Mouse (Mus musculus) thymus, postnatal 36 days (tissue): Measurements from ENCODE around the gene N4bp2.

Experiments used
- DNase-seq, 2 experiments: peaks; one replicate each; pipeline ENCODE4 v3.0.0; 2022; ENCODE audit warnings: mixed read lengths in 2 of 2

Gene N4bp2

DNA sequence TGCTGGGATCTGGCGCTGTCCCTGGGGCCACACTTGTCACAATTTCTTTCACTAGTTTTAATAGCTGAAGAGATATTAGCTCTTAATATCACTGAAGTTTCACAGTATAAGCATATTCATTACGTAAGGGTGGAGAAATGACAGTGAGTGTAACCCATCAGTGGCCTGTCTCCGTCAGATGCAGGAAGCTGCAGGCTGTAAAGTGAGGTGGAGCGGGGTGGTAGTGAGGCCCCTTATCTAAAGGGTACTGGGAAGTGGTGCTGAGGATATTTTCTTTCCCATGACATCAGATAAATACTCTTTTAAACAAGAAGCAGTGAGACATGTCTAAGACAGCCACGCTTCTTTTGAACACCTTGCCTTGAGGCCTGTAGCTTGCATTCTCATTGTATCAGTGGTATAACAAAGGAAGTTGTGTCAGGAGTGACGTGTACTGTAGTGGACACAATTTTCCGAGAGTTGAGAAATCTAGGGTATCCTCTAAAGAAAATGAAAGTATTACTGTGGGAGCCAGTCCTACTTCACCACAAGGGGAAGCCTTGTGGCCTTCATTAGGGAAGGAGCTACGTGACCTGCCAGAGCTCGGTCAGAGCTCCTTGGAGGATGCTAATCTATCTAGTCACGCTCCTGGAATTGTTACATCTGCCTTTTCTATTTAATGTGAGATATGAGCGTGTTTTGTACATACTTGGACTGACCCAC lies 68.7 kb downstream of the N4bp2 start:
- DNase-seq, result no peak

DNA sequence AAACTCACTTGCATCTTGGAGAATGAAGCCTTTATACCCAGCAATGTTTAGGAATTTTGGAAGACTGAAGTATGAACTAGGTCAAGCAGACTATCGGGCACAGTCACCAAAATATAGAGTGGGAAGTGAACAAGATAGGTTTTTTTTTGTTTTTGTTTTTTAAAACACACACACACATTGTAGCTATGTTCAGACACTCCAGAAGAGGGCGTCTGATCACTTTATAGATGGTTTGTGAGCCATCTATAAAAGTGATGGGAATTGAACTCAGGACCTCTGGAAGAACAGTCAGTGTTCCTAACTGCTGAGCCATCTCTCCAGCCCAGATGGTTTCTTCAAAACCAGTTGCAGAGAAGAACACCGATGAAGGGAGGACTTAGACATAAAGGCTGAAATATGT lies 69.8 kb downstream of the N4bp2 start:
- DNase-seq, result no peak

DNA sequence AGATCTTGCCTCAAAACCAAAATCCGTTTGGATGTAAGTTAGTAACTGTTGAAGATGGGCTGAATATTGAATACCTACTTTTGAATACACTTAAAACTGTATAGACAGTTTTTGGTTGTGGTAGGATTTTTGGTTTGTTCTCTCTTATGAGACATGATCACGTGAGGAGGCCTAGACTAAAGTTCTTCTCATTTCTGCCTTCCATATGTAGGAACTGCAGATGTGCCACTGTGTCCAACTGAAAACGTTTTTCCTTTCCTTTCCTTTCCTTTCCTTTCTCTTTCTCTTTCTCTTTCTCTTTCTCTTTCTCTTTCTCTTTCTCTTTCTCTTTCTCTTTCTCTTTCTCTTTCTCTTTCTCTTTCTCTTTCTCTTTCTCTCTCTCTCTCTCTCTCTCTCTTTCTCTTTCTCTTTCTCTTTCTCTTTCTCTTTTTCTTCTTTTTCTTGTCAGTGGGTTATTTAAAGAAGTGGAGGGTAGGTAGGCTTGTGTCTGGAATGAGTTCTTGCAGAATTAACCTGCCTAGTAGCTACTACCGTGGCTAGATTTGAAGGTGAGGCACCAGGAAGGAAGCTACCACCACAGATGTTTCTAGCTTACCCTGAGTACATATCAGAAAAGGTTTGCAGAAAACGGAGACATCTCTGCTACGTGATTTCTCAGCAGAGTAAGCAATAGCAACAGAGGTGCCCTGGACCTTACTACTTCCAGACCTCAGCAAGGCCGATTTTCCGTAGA lies 70.6 kb downstream of the N4bp2 start:
- DNase-seq, result no peak

DNA sequence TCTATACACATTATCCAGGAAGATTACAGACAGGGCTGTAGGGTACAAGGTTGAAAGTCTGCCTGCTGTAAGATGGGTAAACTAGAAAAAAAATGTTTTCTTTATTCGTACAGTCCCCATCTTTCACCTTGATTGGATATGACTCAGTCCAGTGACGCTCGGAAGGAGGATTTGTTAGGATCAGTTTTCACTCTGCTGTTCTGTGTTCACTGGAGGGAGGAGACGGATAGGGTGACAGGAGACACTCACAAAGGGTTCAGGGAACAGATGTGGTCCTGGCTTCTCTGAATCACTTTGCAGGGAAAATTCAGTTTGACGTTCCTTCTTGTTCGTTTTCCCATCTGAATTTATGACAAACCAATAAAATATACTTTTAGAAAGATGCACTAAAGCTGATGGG lies 74.7 kb downstream of the N4bp2 start:
- no peak for DNase-seq

DNA sequence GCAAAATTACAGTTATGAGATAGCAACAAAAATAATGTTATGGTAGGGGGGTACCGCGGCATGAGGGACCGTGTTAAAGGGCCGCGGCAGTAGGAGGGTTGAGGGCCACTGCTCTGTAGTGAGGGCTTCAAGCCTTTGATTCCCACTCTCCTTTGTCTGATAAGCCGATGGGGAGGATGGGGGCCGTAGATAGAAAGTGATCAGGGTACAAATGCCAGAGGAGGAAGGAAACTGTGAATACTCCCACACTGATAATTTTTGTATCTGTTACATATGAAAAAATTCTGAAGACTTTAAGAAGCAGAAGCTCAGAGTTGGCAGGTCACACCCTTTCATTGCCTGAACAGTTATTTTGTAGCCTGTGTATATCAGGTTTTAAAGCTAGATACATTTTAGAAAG lies 79.6 kb downstream of the N4bp2 start:
- no peak for DNase-seq

DNA sequence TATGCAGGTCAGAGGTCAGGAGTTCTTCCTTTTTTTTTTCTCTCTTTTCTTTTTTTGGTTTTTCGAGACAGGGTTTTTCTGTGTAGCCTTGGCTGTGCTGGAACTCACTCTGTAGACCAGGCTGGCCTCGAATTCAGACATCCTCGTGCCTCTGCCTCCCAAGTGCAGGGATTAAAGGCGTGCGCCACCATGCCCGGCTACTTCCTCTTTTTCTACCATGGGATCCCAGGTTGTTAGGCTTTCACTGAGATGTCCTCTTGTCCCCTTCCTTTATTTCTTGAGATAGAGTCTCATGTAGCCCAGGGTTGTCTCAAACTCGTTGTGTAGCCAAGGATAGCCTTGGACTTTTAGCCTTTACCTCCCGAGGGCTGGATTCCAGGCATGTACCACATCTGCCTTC lies 83.2 kb downstream of the N4bp2 start:
- no peak for DNase-seq

DNA sequence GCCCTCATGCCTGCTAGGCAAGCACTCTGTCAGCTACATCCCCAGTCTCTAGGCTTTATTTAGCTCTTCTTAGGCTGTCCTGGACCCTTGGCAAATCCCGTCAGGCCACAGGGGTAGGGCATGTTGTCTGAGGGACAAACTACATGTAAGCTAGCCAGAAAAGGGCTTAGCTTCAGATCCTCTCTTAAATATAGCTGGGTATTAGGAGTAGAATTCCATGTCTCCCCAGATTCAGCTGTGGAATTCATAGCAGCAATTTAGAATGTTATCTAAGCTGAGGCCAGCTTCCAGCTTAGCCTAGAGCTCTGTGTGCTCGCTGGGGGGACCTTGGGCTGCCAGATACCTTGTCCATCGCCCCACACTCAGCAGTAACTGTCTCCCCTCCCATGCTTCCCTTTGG lies 83.6 kb downstream of the N4bp2 start:
- DNase-seq, result no peak

DNA sequence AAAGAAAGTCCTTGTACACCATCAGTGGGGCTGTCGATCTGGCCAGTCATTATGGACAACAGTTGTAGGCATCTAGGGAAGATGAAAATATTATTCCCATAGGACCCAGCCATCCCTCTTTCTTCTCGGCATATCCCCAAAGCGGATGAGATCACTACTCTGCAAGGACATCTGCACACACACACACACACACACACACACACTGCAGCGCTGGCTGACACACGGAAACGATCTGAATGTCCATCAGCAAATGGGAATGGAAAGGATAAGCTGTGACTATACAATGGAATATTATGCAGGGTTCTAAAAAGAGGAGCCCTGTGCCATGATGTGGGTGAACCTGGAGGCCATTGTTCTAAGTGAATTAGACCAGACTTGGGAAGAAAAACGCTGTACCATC lies 84.3 kb downstream of the N4bp2 start:
- DNase-seq, result no peak

DNA sequence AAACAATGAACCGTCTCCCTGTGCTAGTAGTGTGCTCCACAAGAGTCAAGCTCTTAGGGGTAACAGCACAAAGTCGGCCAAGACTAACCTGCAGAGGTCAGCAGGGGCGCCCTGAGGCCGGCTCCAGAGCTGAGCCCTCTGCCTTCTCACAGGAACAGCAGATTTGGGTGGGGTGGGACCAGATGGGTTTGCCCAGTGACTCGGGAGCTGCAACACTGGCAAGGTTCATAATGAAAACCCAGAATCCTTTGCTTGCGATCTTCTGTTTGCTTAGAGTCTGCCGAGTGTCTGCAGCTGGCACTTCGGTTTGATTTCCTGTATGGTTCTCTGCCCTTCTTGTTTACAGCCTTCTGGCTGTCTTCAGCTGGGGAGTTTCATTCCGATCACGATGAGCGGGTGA lies 87.4 kb downstream of the N4bp2 start:
- peak; percentile 78 to 87 for DNase-seq

DNA sequence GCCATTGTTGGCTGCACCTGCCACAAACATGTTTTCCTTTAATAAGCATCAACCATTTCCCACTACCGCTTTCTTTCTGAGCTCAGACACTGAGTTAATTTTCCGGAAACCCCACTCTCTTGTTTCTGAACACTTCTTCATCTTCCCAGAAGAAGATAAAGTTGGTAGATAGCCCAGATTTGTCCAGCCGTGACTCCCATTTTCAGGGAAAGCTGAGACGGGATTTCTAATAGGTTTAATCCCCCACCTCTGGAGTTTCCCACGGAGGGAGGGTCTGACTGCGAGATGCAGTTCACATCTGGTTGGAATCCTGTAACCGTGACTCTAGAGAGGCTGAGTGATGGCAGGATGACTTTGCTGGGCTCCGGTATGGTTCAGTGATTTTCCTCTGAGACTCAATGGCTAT lies 91.5 kb downstream of the N4bp2 start:
- DNase-seq, result no peak

DNA sequence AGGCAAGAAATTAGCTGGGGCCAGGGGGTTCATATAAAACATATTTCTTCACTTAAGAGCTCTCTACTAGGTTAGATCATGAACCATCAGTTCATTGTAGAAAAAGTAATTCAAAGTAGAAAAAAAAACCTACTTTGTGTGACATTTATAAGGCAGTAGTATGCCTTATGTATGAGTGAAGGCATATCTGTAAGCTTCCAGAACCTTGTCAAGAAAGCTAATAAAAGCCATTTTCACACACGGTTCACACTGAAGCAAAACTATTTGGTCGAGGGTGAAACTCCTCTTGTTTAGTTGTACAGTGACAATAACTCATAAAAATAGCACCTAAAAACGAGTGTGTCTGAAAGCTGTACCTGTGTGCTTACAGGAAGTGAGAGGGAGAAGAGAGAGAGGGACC lies 92.2 kb downstream of the N4bp2 start:
- no peak for DNase-seq

DNA sequence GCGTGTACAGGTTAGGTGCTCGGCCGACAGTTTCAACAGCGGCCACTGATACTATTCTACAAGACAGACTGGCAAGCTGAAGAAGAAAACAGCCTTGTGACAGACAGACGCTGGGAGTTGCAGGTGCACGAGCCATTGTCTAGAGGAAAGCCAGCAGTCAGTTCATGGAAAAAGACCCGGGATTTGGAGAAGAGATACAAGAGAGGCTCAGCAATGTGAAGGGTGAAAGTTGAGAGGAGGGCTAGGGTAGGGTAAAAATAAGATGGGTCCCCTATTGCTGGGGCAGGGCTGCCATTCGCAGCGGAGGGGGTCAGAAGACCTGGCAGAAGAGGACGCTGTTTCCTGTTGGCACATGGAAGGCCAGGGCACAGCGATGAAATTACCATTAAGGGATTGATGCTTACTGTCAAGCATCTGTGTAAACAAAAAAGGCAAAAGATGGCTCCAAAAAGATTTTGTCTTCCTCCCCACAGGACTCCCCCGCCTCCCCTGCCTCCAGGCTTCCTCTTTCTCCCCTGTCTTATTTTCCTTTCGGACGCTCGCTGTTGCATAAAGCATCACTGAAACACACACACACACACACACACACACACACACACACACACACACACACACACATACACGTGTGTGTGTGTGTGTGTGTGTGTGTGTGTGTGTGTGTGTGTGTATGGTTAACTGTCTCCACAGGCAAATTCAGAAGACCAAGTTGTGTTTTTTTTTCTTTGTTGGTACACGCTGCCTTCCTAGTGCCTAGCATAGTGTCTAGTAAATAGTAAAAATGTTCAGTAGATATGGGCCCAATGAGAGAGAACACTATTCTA lies 93.5 kb downstream of the N4bp2 start:
- peak; percentile 52 to 55 for DNase-seq

DNA sequence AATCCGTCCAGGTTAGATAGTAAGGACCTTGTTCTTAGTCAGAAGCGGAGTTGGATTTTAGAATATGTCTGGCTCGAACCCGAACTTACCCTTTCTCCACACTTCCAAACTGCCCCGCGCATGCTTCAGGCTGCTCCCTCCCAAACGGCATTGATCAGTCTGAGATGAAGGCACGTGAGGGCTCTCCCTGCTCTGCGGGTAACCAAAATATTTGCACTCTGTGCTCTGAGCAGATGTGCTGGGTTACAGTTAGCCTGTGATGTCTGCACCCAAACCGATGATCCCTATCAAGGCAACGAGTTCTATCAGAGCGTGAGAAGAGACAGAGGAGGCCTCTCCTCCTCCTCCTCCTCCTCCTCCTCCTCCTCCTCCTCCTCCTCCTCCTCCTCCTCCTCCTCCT lies 94.6 kb downstream of the N4bp2 start:
- peak; percentile 70 to 79 for DNase-seq

DNA sequence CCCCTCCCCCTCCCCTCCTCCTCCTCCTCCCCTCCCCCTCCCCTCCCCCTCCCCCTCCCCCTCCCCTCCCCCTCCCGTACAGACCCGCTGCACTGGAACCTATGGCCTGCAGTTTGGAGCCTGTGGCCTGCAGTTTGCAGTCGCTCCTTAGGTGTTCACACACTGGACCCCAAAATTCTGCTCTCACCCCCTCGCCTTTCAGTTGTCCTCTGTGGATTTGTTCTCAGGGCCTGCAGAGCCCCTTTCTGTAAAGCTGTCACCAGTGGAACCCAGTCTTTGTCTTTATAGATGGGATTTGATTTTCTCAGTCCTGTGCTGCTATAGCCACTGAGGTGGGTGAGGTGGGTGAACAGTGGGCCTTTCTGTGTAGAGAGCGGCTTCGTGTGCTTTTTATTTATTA lies 95.0 kb downstream of the N4bp2 start:
- peak in 1 of 2 experiments; percentile 51 for DNase-seq

DNA sequence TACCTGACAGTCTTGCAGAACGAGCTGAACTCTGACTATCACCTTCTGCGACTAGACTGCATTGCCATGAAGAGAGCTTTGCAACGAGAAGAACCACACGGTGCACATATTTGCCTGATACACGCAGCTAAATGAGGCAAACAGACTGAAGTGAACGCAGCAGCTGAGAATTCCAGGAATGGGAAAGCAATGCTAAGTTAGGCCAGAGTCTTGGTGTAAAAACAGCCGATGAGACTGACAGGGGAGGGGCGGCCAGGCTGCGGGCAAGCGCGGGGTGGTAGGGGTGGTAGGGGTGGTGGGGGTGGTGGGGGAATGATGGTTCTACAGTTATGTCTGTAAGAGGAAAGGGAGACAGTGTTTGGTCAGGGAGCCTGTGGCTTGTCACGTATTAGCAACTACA lies 95.6 kb downstream of the N4bp2 start:
- peak; percentile 54 to 60 for DNase-seq

DNA sequence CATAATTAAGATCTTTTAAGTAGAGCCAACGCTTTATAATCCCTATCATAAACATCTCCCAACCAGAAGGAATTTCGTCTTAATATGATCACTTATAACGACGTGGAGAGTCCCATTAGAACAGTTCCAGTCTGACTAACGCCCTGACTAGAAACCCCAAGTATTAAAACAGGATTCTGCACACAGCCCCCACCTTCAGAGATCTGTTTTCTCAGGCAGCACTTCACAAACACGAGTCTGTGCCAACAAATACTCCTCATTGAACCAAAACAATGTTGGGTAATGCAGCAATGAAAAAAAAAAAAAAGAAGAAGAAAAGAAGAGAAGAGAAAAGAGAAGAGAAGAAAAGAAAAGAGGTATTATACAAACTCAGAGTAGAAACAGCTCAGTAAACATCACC lies 96.1 kb downstream of the N4bp2 start:
- DNase-seq, result no peak

DNA sequence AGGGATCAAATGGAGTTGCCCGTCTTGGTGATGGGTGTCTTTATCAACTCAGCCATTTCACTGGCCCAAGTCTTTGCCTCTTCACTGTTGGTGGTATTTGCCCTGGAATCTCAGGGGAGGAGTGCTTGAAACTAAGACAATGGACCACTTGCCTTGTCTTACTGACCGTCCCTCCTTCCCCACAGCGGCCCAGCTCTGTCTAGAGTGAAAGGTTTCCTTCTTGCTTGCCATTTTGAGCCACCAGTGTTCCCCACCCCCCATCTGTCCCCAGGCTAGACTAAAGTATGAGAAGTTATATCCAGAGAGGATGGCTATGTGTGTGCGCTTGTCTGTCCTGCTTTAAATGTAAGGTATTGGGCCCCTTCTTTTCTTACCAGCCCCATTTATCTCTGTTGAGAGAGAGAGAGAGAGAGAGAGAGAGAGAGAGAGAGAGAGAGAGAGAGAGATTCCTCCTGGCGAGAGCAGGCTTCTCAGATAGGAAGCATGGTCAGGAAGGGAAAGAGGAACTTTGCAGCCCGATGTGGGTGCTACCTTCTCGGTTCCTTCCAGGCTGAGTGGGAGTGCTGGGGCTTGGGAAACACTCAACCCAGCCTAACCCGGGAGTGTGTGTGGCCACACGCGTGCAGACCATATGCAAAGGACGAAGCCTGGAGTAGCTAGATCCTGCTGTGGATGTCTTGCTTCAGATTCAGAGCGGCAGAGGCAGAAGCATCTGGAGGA lies 97.1 kb downstream of the N4bp2 start:
- peak; percentile 51 to 54 for DNase-seq

DNA sequence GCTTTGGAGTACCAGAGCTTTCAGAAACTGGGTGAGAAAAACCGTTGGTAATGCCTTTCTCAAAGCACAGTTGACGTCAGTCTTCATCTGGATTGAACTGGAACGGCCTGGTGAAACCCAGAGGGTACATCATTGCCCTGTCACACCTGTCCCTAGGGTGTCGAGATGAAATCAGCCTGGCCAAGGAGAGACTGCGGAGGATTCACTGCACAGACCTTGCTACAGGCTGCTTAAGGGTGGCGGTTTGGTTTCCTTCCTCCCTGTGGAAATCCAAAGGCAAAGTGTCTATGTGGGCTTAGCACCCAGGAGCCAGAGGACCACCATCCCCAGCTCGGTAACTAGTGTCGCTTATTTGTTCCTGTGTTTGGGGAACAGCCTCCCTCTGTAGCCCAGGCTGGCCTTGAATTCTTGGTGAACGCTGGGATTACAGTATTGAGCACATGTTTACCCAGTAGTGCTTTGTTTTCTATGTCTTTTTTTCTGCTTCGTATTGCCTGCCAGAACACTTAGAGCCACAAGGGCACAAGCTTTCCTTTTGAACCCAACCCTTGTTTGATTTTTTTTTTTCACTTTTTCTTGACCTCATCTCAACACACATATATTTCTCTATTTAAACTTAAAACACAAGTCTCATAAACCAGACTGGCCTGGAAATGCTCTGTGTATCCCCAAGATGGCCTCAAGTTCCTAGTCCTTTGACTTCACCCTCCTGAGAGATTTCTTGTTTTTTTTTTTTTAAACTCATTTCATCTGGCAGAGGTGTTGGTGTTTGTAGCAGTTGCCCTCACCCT lies 98.0 kb downstream of the N4bp2 start, which contains the start of gene Rhoh:
Gene Rhoh, plus strand, starts transcription at position 60 of the 791 bp plus-strand sequence.
- DNase-seq, result peak; percentile 66 to 68

DNA sequence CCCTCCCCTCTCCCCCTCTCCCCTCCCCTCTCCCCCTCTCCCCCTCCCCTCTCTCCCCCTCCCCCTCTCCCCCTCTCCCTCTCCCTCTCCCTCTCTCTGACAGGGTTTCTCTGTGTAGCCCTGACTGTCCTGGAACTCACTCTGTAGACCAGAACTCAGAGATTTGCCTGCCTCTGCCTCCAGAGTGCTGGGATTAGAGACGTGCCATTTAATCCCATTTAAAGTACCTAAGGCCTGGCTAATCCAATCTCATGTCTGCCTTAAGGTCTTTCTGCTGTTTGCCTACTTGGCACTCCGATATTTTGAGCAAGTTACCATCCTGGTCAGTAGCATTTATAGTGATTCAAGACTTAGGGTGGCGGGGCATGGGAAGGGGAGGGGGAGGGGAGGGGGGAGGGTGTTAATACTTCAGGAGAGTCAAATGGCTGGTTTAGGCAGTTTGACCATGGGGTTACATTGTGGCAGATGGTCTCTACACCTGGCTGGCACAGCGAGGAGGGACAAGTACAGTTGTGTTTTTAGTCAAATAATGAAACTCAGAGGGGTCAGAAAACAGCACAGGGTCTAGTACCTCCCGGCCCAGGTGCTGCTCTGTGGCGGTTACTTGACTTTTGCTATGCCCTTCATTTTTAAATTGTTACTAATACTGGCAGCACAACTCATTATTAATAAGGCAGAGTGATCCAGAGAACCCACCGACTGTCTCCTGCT lies 99.1 kb downstream of the N4bp2 start:
- peak in 1 of 2 experiments; percentile 36 for DNase-seq

DNA sequence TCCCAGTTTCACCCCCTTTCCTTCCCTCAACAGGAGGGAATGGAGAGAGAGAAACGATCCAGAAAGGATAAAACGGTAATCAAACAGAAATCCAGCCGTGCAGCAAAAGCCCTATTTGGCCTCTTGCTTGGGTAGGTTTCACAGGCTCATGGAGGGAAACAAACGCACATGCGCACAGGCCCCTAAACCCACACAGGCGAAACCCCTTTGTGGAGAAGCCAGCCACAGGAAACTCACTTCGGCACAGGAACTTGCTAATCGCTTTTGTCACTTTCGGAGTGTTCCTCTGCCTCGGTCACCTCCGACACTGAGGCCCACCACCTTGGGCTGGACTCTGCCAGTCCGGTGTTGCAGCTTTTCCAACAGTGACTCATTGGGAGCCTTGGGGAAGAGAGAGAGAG lies 100.0 kb downstream of the N4bp2 start:
- DNase-seq, result peak; percentile 88 to 91

DNA sequence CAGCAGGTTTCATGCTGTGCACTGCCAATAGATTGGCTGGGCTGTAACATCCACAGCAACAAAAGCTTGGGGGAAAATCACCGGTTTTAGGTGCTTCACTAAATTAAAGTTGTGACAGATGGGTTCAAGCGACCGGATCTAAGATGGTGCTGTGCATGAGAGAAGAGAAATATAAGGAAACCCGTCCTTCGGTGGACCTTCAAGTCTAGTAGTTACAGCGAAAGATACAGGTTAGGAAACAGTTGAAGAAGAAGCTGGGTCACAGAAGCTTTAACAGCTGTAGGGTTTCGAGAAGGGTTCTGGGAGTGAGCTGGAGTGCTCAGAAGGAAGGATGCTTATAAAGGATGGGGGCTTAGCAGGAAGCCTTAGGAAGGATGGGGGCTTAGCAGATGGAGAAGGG lies 101.2 kb downstream of the N4bp2 start:
- no peak for DNase-seq
